Mouse (Mus musculus): Measurements from ENCODE around the gene Il1b. TPM values are rescaled to one million over a fixed set of nuclear protein-coding genes. Genes with fewer than 3 reads are reported as not detected.
A peak's percentile ranks its signal among the peaks of the same experiment; 100 is the strongest.

Il1b gene
- polyA plus RNA-seq, 1 experiment from 2014 or later, result not detected

- Histone ChIP-seq H3K4me2 (no peak overlapping the region), H3K9me3 (no peaks in the 10 kb centered on the region), H3K27me3 (replicated peaks) (no peaks in the 10 kb centered on the region), H3K27ac (replicated peaks) (no peak overlapping the region), H3K36me3 (no peaks in the 10 kb centered on the region), H3K9ac (no peak overlapping the region), H3K4me1 (no peaks in the 10 kb centered on the region), H3K4me3 (no peak overlapping the region)
- WGBS, result 57% methylated on average over 2 of the region's 2 CpGs
- no peak for ATAC-seq (ENCODE audit: extremely low read depth, insufficient number of reproducible peaks, low FRiP score, low TSS enrichment)
Measured at GRCm38 (mm10) chr2:129368106-129368505, 2.8 kb downstream of the Il1b start.

DNA sequence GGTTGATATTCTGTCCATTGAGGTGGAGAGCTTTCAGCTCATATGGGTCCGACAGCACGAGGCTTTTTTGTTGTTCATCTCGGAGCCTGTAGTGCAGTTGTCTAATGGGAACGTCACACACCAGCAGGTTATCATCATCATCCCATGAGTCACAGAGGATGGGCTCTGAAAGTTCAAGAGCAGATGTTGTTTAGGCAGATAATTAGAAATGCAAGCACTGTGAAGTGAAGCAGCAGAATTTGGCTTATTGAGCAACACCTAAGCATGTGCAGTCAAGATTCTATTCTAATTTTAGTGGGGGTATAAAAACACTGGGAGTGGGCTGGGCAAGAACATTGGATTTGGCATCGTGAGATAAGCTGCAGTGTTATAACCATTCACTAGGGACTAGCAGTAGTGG, 3.7 kb downstream of the Il1b start:
- Histone ChIP-seq H3K27ac (replicated peaks) (no peak overlapping the region), H3K36me3 (no peaks in the 10 kb centered on the region), H3K9ac (no peak overlapping the region), H3K4me1 (no peaks in the 10 kb centered on the region), H3K27me3 (replicated peaks) (no peaks in the 10 kb centered on the region), H3K4me2 (no peak overlapping the region), H3K9me3 (no peaks in the 10 kb centered on the region), H3K4me3 (no peak overlapping the region)
- no peak for ATAC-seq (ENCODE audit: extremely low read depth, insufficient number of reproducible peaks, low FRiP score, low TSS enrichment)
- 78% methylated on average over 5 of the region's 5 CpGs for WGBS

DNA sequence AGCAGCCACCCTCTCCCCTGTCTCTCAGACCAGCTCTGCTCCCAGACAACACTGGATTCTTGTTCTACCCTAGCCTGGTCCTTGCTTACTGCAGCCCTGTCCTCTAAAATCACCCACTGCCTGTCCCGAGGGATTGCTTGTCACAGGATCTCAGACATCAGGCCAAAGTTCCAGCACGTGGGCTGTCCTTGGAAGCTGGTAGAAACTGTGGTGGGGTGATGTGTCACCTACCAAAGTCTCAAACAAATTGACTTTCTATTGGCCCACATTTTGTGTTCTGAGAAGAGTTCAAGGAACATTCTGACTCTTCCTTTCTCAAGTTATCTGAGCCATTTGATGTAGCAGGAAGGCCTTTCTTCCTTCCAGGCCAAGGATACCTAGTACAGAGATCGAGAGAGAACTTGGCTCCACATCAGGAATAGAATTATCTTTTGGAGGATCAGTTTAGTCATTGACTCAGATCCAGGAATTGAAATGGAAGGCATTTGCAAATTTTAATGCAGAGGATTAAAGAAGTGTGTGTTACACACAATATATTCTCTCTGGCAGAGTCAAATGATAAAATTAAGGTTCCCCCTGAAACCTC, 9.9 kb downstream of the Il1b start:
- WGBS, result 58% methylated on average over 3 of the region's 3 CpGs
- no peaks in the 10 kb centered on the region for H3K4me1 ChIP-seq

DNA sequence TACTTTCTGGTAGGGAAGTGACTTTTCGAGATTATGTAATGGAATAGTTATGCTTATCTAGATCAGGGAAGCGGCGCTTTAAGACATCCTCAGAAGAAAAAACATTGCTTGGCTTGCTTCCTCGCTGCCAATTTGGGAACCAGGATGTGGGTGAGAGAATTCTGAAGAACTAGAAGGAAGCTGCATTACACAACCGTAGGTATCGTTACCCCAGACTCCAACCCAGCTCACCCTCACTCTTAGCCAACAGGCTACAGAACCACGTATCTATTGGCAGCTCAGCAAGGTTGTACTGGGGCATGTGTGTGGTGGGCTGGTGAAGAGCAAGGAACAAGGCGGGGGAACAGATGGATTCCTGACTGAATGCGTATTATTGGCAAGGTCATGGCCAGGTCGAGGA, 10.7 kb downstream of the Il1b start:
- H3K27ac ChIP-seq (replicated peaks), result no peak overlapping the region
- H3K9ac ChIP-seq, result no peak overlapping the region
- H3K9me3 ChIP-seq, result no peaks in the 10 kb centered on the region
- no peak overlapping the region for H3K4me3 ChIP-seq
- H3K4me2 ChIP-seq, result no peak overlapping the region
- WGBS, result 73% methylated on average over 10 of the region's 10 CpGs
- H3K4me1 ChIP-seq, result no peaks in the 10 kb centered on the region
- no peaks in the 10 kb centered on the region for H3K27me3 ChIP-seq (replicated peaks)
- H3K36me3 ChIP-seq, result no peaks in the 10 kb centered on the region
- no peak for ATAC-seq (ENCODE audit: extremely low read depth, insufficient number of reproducible peaks, low FRiP score, low TSS enrichment)

More for the DNA sequence above, 9.9 kb downstream of the Il1b start:
- Histone ChIP-seq H3K4me3 (no peak overlapping the region), H3K27ac (replicated peaks) (no peak overlapping the region), H3K9me3 (no peaks in the 10 kb centered on the region), H3K36me3 (no peaks in the 10 kb centered on the region), H3K9ac (no peak overlapping the region), H3K27me3 (replicated peaks) (no peaks in the 10 kb centered on the region), H3K4me2 (no peak overlapping the region)
- no peak for ATAC-seq (ENCODE audit: extremely low read depth, insufficient number of reproducible peaks, low FRiP score, low TSS enrichment)

DNA sequence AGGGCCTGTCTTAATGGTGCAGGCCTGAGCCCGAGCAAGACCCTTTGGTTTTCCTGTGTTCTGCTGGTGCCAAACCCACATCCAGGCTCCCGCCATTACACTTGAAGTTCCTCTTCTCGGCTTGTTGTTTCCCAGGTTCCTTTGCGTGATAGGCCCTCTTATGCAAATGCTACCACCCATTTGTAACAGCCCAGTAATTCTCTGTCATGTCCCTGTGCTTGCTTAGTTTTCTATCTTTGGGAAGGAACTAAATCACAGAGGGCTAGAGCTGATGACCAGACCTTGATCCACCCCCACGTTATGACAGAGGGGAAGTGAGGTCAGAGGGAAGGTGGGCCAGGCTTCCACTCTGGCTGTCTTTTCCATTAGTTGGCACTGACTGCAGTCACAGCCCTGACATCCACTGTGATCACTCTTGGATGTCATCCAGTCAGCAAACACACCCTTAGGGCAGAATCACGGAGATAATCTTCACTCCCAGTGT, 32.8 kb downstream of the Il1b start:
- ATAC-seq (ENCODE audit: extremely low read depth, insufficient number of reproducible peaks, low FRiP score, low TSS enrichment), result no peak
- no peak overlapping the region for H3K27ac ChIP-seq (replicated peaks)
- 64% methylated on average over 6 of the region's 6 CpGs for WGBS

GRCm38 (mm10) chr2:129333471-129333870, 37.5 kb downstream of the Il1b start:
- Histone ChIP-seq H3K9ac (no peak overlapping the region), H3K27me3 (replicated peaks) (no peaks in the 10 kb centered on the region), H3K36me3 (no peaks in the 10 kb centered on the region), H3K4me3 (no peak overlapping the region), H3K4me2 (no peak overlapping the region), H3K4me1 (0 out of 2 replicates have a peak, but pooled peaks cover 4% of the 10 kb centered on the region), H3K9me3 (no peaks in the 10 kb centered on the region), H3K27ac (replicated peaks) (no peak overlapping the region)
- 52% methylated on average over 4 of the region's 4 CpGs for WGBS
- ATAC-seq (ENCODE audit: extremely low read depth, insufficient number of reproducible peaks, low FRiP score, low TSS enrichment), result no peak

More for the DNA sequence above, 32.8 kb downstream of the Il1b start:
- H3K4me2 ChIP-seq, result no peak overlapping the region
- H3K36me3 ChIP-seq, result no peaks in the 10 kb centered on the region
- no peaks in the 10 kb centered on the region for H3K27me3 ChIP-seq (replicated peaks)
- no peaks in the 10 kb centered on the region for H3K4me1 ChIP-seq
- H3K4me3 ChIP-seq, result no peak overlapping the region
- peaks cover 7% of the 10 kb centered on the region; the same call in 1 of the 2 replicates for H3K9me3 ChIP-seq
- no peak overlapping the region for H3K9ac ChIP-seq

DNA sequence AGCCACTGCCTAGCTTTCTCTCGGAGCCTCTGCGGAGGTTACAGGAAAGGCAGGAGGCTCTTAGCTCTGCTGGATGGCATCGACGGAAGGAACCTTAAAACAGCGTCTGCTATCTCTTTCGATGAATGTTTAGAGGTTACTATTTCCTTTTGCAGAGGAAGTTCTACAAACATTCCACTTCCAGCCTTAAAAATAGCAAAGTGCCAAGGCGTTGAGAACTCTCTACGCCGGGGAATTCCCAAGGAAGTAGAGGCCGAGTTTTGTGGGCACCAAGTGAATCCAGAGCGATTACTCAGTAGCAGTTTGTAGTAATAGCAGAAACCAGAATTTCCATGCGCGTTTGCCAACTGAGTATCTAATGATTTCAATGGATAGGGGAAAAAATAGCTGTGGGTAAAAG, 40.4 kb downstream of the Il1b start:
- Histone ChIP-seq H3K9ac (no peak overlapping the region), H3K9me3 (no peaks in the 10 kb centered on the region), H3K4me3 (no peak overlapping the region), H3K36me3 (no peaks in the 10 kb centered on the region), H3K27me3 (replicated peaks) (no peaks in the 10 kb centered on the region), H3K4me1 (0 out of 2 replicates have a peak, but pooled peaks cover 4% of the 10 kb centered on the region), H3K4me2 (no peak overlapping the region), H3K27ac (replicated peaks) (peak overlapping the region; percentile 74)
- WGBS, result 60% methylated on average over 13 of the region's 13 CpGs
- ATAC-seq (ENCODE audit: extremely low read depth, insufficient number of reproducible peaks, low FRiP score, low TSS enrichment), result no peak

DNA sequence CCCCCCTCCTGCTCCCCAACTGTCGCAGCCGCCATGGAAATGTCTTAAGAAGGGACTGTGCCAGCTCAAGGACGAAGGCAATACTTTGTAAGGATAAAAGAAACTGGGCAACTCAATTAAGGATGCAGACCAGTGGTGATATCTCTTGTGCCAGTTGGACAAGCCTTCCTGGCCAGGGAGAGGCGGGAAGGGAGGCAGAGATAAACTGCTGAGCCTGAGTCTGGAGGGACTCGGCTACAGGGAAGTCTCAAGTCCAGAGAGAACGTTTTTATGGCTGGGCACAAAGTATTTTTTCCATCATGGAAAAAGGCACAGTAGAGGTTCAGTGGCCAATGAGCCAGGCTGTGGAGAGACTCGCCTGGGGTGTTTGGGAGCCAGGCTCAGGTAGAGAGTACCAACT, 40.9 kb downstream of the Il1b start:
- Histone ChIP-seq H3K36me3 (no peaks in the 10 kb centered on the region), H3K27ac (replicated peaks) (peak overlapping the region; percentile 74), H3K9ac (no peak overlapping the region), H3K4me3 (no peak overlapping the region), H3K27me3 (replicated peaks) (no peaks in the 10 kb centered on the region), H3K4me2 (no peak overlapping the region), H3K9me3 (no peaks in the 10 kb centered on the region), H3K4me1 (0 out of 2 replicates have a peak, but pooled peaks cover 4% of the 10 kb centered on the region)
- no peak for ATAC-seq (ENCODE audit: extremely low read depth, insufficient number of reproducible peaks, low FRiP score, low TSS enrichment)
- 40% methylated on average over 7 of the region's 7 CpGs for WGBS

GRCm38 (mm10) chr2:129328238-129328637, 42.7 kb downstream of the Il1b start:
- H3K4me1 ChIP-seq, result 0 out of 2 replicates have a peak, but pooled peaks cover 4% of the 10 kb centered on the region
- no peak overlapping the region for H3K27ac ChIP-seq (replicated peaks)
- no peak overlapping the region for H3K4me2 ChIP-seq
- WGBS, result 86% methylated on average over 4 of the region's 4 CpGs
- no peaks in the 10 kb centered on the region for H3K9me3 ChIP-seq
- no peak overlapping the region for H3K9ac ChIP-seq
- no peaks in the 10 kb centered on the region for H3K27me3 ChIP-seq (replicated peaks)
- ATAC-seq (ENCODE audit: extremely low read depth, insufficient number of reproducible peaks, low FRiP score, low TSS enrichment), result no peak
- H3K36me3 ChIP-seq, result no peaks in the 10 kb centered on the region
- no peak overlapping the region for H3K4me3 ChIP-seq

- H3K4me1 ChIP-seq, result no peaks in the 10 kb centered on the region
- no peak for ATAC-seq (ENCODE audit: extremely low read depth, insufficient number of reproducible peaks, low FRiP score, low TSS enrichment)
Measured at GRCm38 (mm10) chr2:129324216-129324615, 46.7 kb downstream of the Il1b start.

DNA sequence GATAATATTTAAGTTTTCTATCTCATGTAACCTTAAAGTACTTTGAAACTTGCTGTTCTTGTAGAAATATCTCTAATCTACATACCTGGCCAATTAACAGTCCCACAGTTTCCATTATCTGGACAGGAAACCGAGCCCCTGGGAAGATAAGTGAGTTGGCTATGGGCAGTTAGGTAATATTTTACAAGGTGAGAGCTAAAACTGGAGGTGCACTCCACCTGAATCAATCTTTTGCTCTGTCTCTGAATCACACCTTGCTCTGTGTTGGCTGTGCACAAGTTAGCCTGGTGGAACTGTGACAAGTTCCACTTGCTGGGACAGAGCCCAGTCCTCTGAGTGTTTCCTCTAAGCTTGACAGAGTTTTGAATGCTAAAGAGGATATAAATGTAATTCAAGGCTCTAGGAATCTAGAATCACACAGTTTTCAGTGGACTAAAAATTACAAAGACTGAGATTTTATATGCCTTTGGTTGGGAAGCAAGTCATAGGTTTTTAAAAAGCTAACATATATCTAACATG, 48.8 kb downstream of the Il1b start:
- no peaks in the 10 kb centered on the region for H3K27me3 ChIP-seq (replicated peaks)
- no peak overlapping the region for H3K27ac ChIP-seq (replicated peaks)
- H3K4me3 ChIP-seq, result no peak overlapping the region
- WGBS, result 36% methylated on average over 1 of the region's 1 CpGs
- no peaks in the 10 kb centered on the region for H3K36me3 ChIP-seq
- no peak overlapping the region for H3K9ac ChIP-seq
- H3K4me2 ChIP-seq, result no peak overlapping the region
- H3K9me3 ChIP-seq, result no peaks in the 10 kb centered on the region
- ATAC-seq (ENCODE audit: extremely low read depth, insufficient number of reproducible peaks, low FRiP score, low TSS enrichment), result no peak
- H3K4me1 ChIP-seq, result no peaks in the 10 kb centered on the region

More at GRCm38 (mm10) chr2:129324216-129324615, 46.7 kb downstream of the Il1b start:
- Histone ChIP-seq H3K4me2 (no peak overlapping the region), H3K9me3 (no peaks in the 10 kb centered on the region), H3K4me3 (no peak overlapping the region), H3K36me3 (no peaks in the 10 kb centered on the region), H3K9ac (no peak overlapping the region), H3K27ac (replicated peaks) (no peak overlapping the region), H3K27me3 (replicated peaks) (no peaks in the 10 kb centered on the region)
- 75% methylated on average over 3 of the region's 3 CpGs for WGBS

- H3K4me2 ChIP-seq, result no peak overlapping the region
- no peaks in the 10 kb centered on the region for H3K4me1 ChIP-seq
- 69% methylated on average over 8 of the region's 8 CpGs for WGBS
- no peak overlapping the region for H3K9ac ChIP-seq
- no peak overlapping the region for H3K4me3 ChIP-seq
- H3K9me3 ChIP-seq, result no peaks in the 10 kb centered on the region
- no peaks in the 10 kb centered on the region for H3K27me3 ChIP-seq (replicated peaks)
- H3K36me3 ChIP-seq, result no peaks in the 10 kb centered on the region
- H3K27ac ChIP-seq (replicated peaks), result no peak overlapping the region
- ATAC-seq (ENCODE audit: extremely low read depth, insufficient number of reproducible peaks, low FRiP score, low TSS enrichment), result no peak
Measured at GRCm38 (mm10) chr2:129320033-129320605, 50.8 kb downstream of the Il1b start.

All from heart, embryonic 13.5 days (tissue).